Mouse (Mus musculus) B cell, adult 67 days (primary cell): ENCODE data around the gene Atg4a-ps. TPM values are rescaled to one million over a fixed set of nuclear protein-coding genes. Genes with fewer than 3 reads are reported as not detected.

ENCODE experiments used
- total RNA-seq, 2 experiments: library from RNA; stranded (reverse); gene quantifications; 4 replicates each; pipeline ENCODE4 v1.2.4; 2023

The Atg4a-ps gene
- 1 to 10 TPM in 1 of 2 experiments, not detected in 1; 3.1 TPM for total RNA-seq

DNA sequence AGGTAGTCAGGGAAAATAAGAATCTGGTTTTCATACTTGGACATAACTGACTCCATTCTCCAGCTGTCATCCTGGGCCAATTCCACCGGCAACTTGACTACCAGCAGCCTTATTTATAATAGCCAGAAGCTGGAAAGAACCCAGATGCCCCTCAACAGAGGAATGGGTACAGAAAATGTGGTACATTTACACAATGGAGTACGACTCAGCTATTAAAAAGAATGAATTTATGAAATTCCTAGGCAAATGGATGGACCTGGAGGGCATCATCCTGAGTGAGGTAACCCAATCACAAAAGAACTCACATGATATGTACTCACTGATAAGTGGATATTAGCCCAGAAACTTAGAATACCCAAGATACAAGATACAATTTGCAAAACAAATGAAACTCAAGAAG lies at the start of gene Atg4a-ps:
Gene Atg4a-ps (minus strand): TSS at position 101 of the 400 bp plus-strand sequence.

Other genes starting within 250 kb of the Atg4a-ps start
- not detected for gene Syt6, start 70.8 kb downstream of the Atg4a-ps start, total RNA-seq
- 1 to 10 TPM; 3.1 to 3.5 TPM for gene Olfml3, start 91.9 kb upstream of the Atg4a-ps start, total RNA-seq
- not detected for gene Gm10964, start 93.3 kb upstream of the Atg4a-ps start, total RNA-seq
- 100 to 1,000 TPM; 241 to 255 TPM for gene Hipk1, start 145.5 kb upstream of the Atg4a-ps start, total RNA-seq
- 10 to 100 TPM; 23.8 to 30.6 TPM for gene Dclre1b, start 163.4 kb upstream of the Atg4a-ps start, total RNA-seq
- 10 to 100 TPM; 27.3 to 30.1 TPM for gene Ap4b1, start 163.5 kb upstream of the Atg4a-ps start, total RNA-seq
- gene Gm43064, start 163.5 kb upstream of the Atg4a-ps start, total RNA-seq, result 1 to 10 TPM in 1 of 2 experiments, not detected in 1; 2.0 TPM
- gene Bcl2l15, start 186.5 kb upstream of the Atg4a-ps start, total RNA-seq, result under 1 TPM; 0.71 to 0.75 TPM
- gene Ptpn22, start 213.7 kb upstream of the Atg4a-ps start, total RNA-seq, result 100 to 1,000 TPM in 1 of 2 experiments, 10 to 100 TPM in 1; 85.5 to 110 TPM